Mouse (Mus musculus): Measurements from ENCODE around the gene Cfap69. TPM values are rescaled to one million over a fixed set of nuclear protein-coding genes. Genes with fewer than 3 reads are reported as not detected.

Cfap69 gene
- polyA plus RNA-seq, 1 experiment from 2014 or later, result 11.7 TPM

- peaks cover 56% of the 10 kb centered on the region for H3K36me3 ChIP-seq (replicated peaks; ENCODE audit: control insufficient read depth, insufficient read depth)
- no peak overlapping the region for H3K4me2 ChIP-seq (replicated peaks)
- WGBS, result 75% methylated on average over 3 of the region's 3 CpGs
Measured at GRCm38 (mm10) chr5:5540385-5540784, 123.7 kb downstream of the Cfap69 start.

GRCm38 (mm10) chr5:5539771-5540170, 124.3 kb downstream of the Cfap69 start:
- Histone ChIP-seq H3K27ac (no peak overlapping the region), H3K4me2 (replicated peaks) (no peak overlapping the region), H3K4me1 (replicated peaks; ENCODE audit: control insufficient read depth, insufficient read depth, low read length) (no peaks in the 10 kb centered on the region), H3K9me3 (ENCODE audit: control insufficient read depth, low read length) (no peaks in the 10 kb centered on the region), H3K36me3 (replicated peaks; ENCODE audit: control insufficient read depth, insufficient read depth) (peaks cover 54% of the 10 kb centered on the region), H3K27me3 (ENCODE audit: control insufficient read depth, insufficient read depth, low read length) (no peaks in the 10 kb centered on the region), H3K9ac (no peak overlapping the region), H3K4me3 (replicated peaks; ENCODE audit: low read length) (no peak overlapping the region)
- no peak for ATAC-seq (ENCODE audit: low FRiP score)
- WGBS, result 83% methylated on average over 3 of the region's 3 CpGs
- no peak for DNase-seq (ENCODE audit: low spot score)

More at GRCm38 (mm10) chr5:5540385-5540784, 123.7 kb downstream of the Cfap69 start:
- no peak for DNase-seq (ENCODE audit: low spot score)
- Histone ChIP-seq H3K4me3 (replicated peaks; ENCODE audit: low read length) (no peak overlapping the region), H3K9me3 (ENCODE audit: control insufficient read depth, low read length) (no peaks in the 10 kb centered on the region), H3K4me1 (replicated peaks; ENCODE audit: control insufficient read depth, insufficient read depth, low read length) (no peaks in the 10 kb centered on the region), H3K27ac (no peak overlapping the region), H3K27me3 (ENCODE audit: control insufficient read depth, insufficient read depth, low read length) (no peaks in the 10 kb centered on the region), H3K9ac (no peak overlapping the region)
- ATAC-seq (ENCODE audit: low FRiP score), result no peak

- Histone ChIP-seq H3K4me3 (replicated peaks; ENCODE audit: low read length) (no peak overlapping the region), H3K9ac (no peak overlapping the region), H3K27me3 (ENCODE audit: control insufficient read depth, insufficient read depth, low read length) (no peaks in the 10 kb centered on the region), H3K9me3 (ENCODE audit: control insufficient read depth, low read length) (no peaks in the 10 kb centered on the region), H3K36me3 (replicated peaks; ENCODE audit: control insufficient read depth, insufficient read depth) (peaks cover 22% of the 10 kb centered on the region), H3K4me2 (replicated peaks) (no peak overlapping the region), H3K27ac (no peak overlapping the region), H3K4me1 (replicated peaks; ENCODE audit: control insufficient read depth, insufficient read depth, low read length) (no peaks in the 10 kb centered on the region)
- WGBS, result 97% methylated on average over 1 of the region's 1 CpGs
- DNase-seq (ENCODE audit: low spot score), result no peak
- ATAC-seq (ENCODE audit: low FRiP score), result no peak
Measured at GRCm38 (mm10) chr5:5536131-5536530, 127.9 kb downstream of the Cfap69 start.

- DNase-seq (ENCODE audit: low spot score), result no peak
- no peak overlapping the region for H3K4me2 ChIP-seq (replicated peaks)
- peaks cover 8% of the 10 kb centered on the region for H3K36me3 ChIP-seq (replicated peaks; ENCODE audit: control insufficient read depth, insufficient read depth)
- H3K27ac ChIP-seq, result no peak overlapping the region
- 94% methylated on average over 3 of the region's 3 CpGs for WGBS
- no peaks in the 10 kb centered on the region for H3K4me1 ChIP-seq (replicated peaks; ENCODE audit: control insufficient read depth, insufficient read depth, low read length)
- H3K4me3 ChIP-seq (replicated peaks; ENCODE audit: low read length), result no peak overlapping the region
- no peak overlapping the region for H3K9ac ChIP-seq
- no peaks in the 10 kb centered on the region for H3K9me3 ChIP-seq (ENCODE audit: control insufficient read depth, low read length)
- no peaks in the 10 kb centered on the region for H3K27me3 ChIP-seq (ENCODE audit: control insufficient read depth, insufficient read depth, low read length)
- ATAC-seq (ENCODE audit: low FRiP score), result no peak
Measured at GRCm38 (mm10) chr5:5533656-5534420, 130.2 kb downstream of the Cfap69 start.

Other genes starting within 250 kb of the Cfap69 start
- gene Cdk14, start 243.9 kb downstream of the Cfap69 start, polyA plus RNA-seq (2014; fragmentation: Nextera tagmentation; extraction: Ambion mirVana), result 55.6 and 65.8 TPM in 2 replicates
- not detected in 2 replicates for gene 1700015F17Rik, start 185.1 kb downstream of the Cfap69 start, polyA plus RNA-seq (2014; fragmentation: Nextera tagmentation; extraction: Ambion mirVana)
- gene Cldn12, start 149.3 kb downstream of the Cfap69 start, polyA plus RNA-seq (2014; fragmentation: Nextera tagmentation; extraction: Ambion mirVana), result 17.8 and 18.1 TPM in 2 replicates
- gene Gtpbp10, start 104.7 kb downstream of the Cfap69 start, polyA plus RNA-seq (2014; fragmentation: Nextera tagmentation; extraction: Ambion mirVana), result 21.7 and 22.0 TPM in 2 replicates
- gene Gm8773, start 90.4 kb downstream of the Cfap69 start, polyA plus RNA-seq (2014; fragmentation: Nextera tagmentation; extraction: Ambion mirVana), result 15.6 and 16.0 TPM in 2 replicates
- 6.2 and 7.1 TPM in 2 replicates for gene Steap2, start 30.3 kb upstream of the Cfap69 start, polyA plus RNA-seq (2014; fragmentation: Nextera tagmentation; extraction: Ambion mirVana)
- 2.2 TPM in 2 replicates for gene Steap1, start 85.1 kb upstream of the Cfap69 start, polyA plus RNA-seq (2014; fragmentation: Nextera tagmentation; extraction: Ambion mirVana)

All from hindbrain, embryonic 14.5 days (tissue).